Mouse (Mus musculus): ENCODE measurements around the gene Npepps. TPM values are rescaled to one million over a fixed set of nuclear protein-coding genes. Genes with fewer than 3 reads are reported as not detected.

The Npepps gene
- polyA plus RNA-seq, 1 experiment from 2014 or later, result 18.6 TPM

- ATAC-seq (ENCODE audit: insufficient read depth), result no peak
- H3K4me3 ChIP-seq (replicated peaks), result no peak overlapping the region
- no peak overlapping the region for H3K4me2 ChIP-seq
- H3K9me3 ChIP-seq (replicated peaks), result no peaks in the 10 kb centered on the region
- H3K27ac ChIP-seq (replicated peaks), result no peak overlapping the region
- no peak overlapping the region for H3K9ac ChIP-seq
- H3K27me3 ChIP-seq, result no peaks in the 10 kb centered on the region
- no peaks in the 10 kb centered on the region for H3K4me1 ChIP-seq (replicated peaks)
- 84% methylated on average over 5 of the region's 5 CpGs for WGBS (ENCODE audit: insufficient replicate concordance)
- H3K36me3 ChIP-seq (replicated peaks), result peaks cover 64% of the 10 kb centered on the region
Observed at GRCm38 (mm10) chr11:97232436-97232835, 48.0 kb downstream of the Npepps start.

- Histone ChIP-seq H3K27ac (replicated peaks) (no peak overlapping the region), H3K9me3 (replicated peaks) (no peaks in the 10 kb centered on the region), H3K9ac (no peak overlapping the region), H3K36me3 (replicated peaks) (peaks cover 70% of the 10 kb centered on the region), H3K27me3 (no peaks in the 10 kb centered on the region), H3K4me3 (replicated peaks) (no peak overlapping the region), H3K4me2 (no peak overlapping the region), H3K4me1 (replicated peaks) (no peaks in the 10 kb centered on the region)
- 64% methylated on average over 2 of the region's 2 CpGs for WGBS (ENCODE audit: insufficient replicate concordance)
- no peak for ATAC-seq (ENCODE audit: insufficient read depth)
Observed at GRCm38 (mm10) chr11:97229396-97229795, 51.0 kb downstream of the Npepps start.

GRCm38 (mm10) chr11:97228985-97229384 is 51.5 kb downstream of the Npepps start:
- Histone ChIP-seq H3K4me3 (replicated peaks) (no peak overlapping the region), H3K27me3 (no peaks in the 10 kb centered on the region), H3K9me3 (replicated peaks) (no peaks in the 10 kb centered on the region), H3K36me3 (replicated peaks) (peaks cover 66% of the 10 kb centered on the region), H3K4me2 (no peak overlapping the region), H3K4me1 (replicated peaks) (no peaks in the 10 kb centered on the region), H3K9ac (no peak overlapping the region), H3K27ac (replicated peaks) (no peak overlapping the region)
- no peak for ATAC-seq (ENCODE audit: insufficient read depth)
- 73% methylated on average over 7 of the region's 7 CpGs for WGBS (ENCODE audit: insufficient replicate concordance)

- WGBS (ENCODE audit: insufficient replicate concordance), result 90% methylated on average over 1 of the region's 1 CpGs
- ATAC-seq (ENCODE audit: insufficient read depth), result no peak
- Histone ChIP-seq H3K9ac (no peak overlapping the region), H3K27me3 (no peaks in the 10 kb centered on the region), H3K4me2 (no peak overlapping the region), H3K4me1 (replicated peaks) (no peaks in the 10 kb centered on the region), H3K9me3 (replicated peaks) (no peaks in the 10 kb centered on the region), H3K27ac (replicated peaks) (no peak overlapping the region), H3K36me3 (replicated peaks) (peaks cover 73% of the 10 kb centered on the region), H3K4me3 (replicated peaks) (no peak overlapping the region)
Observed at GRCm38 (mm10) chr11:97226131-97226530, 54.3 kb downstream of the Npepps start.

- Histone ChIP-seq H3K9ac (no peak overlapping the region), H3K27ac (replicated peaks) (no peak overlapping the region), H3K4me2 (no peak overlapping the region), H3K9me3 (replicated peaks) (no peaks in the 10 kb centered on the region), H3K36me3 (replicated peaks) (peaks cover 67% of the 10 kb centered on the region), H3K27me3 (no peaks in the 10 kb centered on the region), H3K4me3 (replicated peaks) (no peak overlapping the region), H3K4me1 (replicated peaks) (no peaks in the 10 kb centered on the region)
- WGBS (ENCODE audit: insufficient replicate concordance), result 75% methylated on average over 3 of the region's 3 CpGs
- no peak for ATAC-seq (ENCODE audit: insufficient read depth)
Observed at GRCm38 (mm10) chr11:97223485-97223884, 57.0 kb downstream of the Npepps start.

- Histone ChIP-seq H3K4me3 (replicated peaks) (no peak overlapping the region), H3K9me3 (replicated peaks) (no peaks in the 10 kb centered on the region), H3K36me3 (replicated peaks) (peaks cover 71% of the 10 kb centered on the region), H3K27ac (replicated peaks) (no peak overlapping the region), H3K4me2 (no peak overlapping the region), H3K9ac (no peak overlapping the region), H3K27me3 (no peaks in the 10 kb centered on the region), H3K4me1 (replicated peaks) (no peaks in the 10 kb centered on the region)
- WGBS (ENCODE audit: insufficient replicate concordance), result 81% methylated on average over 2 of the region's 2 CpGs
- ATAC-seq (ENCODE audit: insufficient read depth), result no peak
Observed at GRCm38 (mm10) chr11:97221611-97222010, 58.8 kb downstream of the Npepps start.

- peaks cover 73% of the 10 kb centered on the region for H3K36me3 ChIP-seq (replicated peaks)
- no peaks in the 10 kb centered on the region for H3K9me3 ChIP-seq (replicated peaks)
- H3K27ac ChIP-seq (replicated peaks), result no peak overlapping the region
- H3K4me1 ChIP-seq (replicated peaks), result no peaks in the 10 kb centered on the region
- no peak for ATAC-seq (ENCODE audit: insufficient read depth)
- H3K9ac ChIP-seq, result no peak overlapping the region
- H3K4me2 ChIP-seq, result no peak overlapping the region
- WGBS (ENCODE audit: insufficient replicate concordance), result 67% methylated on average over 3 of the region's 3 CpGs
- H3K4me3 ChIP-seq (replicated peaks), result no peak overlapping the region
- no peaks in the 10 kb centered on the region for H3K27me3 ChIP-seq
Observed at GRCm38 (mm10) chr11:97220211-97220610, 60.2 kb downstream of the Npepps start.

- Histone ChIP-seq H3K9ac (no peak overlapping the region), H3K9me3 (replicated peaks) (no peaks in the 10 kb centered on the region), H3K36me3 (replicated peaks) (peaks cover 82% of the 10 kb centered on the region), H3K4me1 (replicated peaks) (peaks cover 13% of the 10 kb centered on the region; the same call in 1 of the 2 replicates), H3K27ac (replicated peaks) (no peak overlapping the region), H3K4me2 (no peak overlapping the region), H3K27me3 (no peaks in the 10 kb centered on the region), H3K4me3 (replicated peaks) (no peak overlapping the region)
- no peak for ATAC-seq (ENCODE audit: insufficient read depth)
- WGBS (ENCODE audit: insufficient replicate concordance), result 77% methylated on average over 5 of the region's 5 CpGs
Observed at GRCm38 (mm10) chr11:97214411-97214810, 66.0 kb downstream of the Npepps start.

GRCm38 (mm10) chr11:97210728-97211400 is 69.6 kb downstream of the Npepps start:
- Histone ChIP-seq H3K9ac (no peak overlapping the region), H3K27me3 (no peaks in the 10 kb centered on the region), H3K9me3 (replicated peaks) (no peaks in the 10 kb centered on the region), H3K36me3 (replicated peaks) (peaks cover 67% of the 10 kb centered on the region), H3K4me1 (replicated peaks) (peaks cover 18% of the 10 kb centered on the region), H3K4me2 (no peak overlapping the region), H3K4me3 (replicated peaks) (no peak overlapping the region), H3K27ac (replicated peaks) (peak overlapping the region; percentile 56)
- ATAC-seq (ENCODE audit: insufficient read depth), result peak; percentile 51
- 69% methylated on average over 9 of the region's 9 CpGs for WGBS (ENCODE audit: insufficient replicate concordance)

GRCm38 (mm10) chr11:97207011-97207422 is 73.4 kb downstream of the Npepps start:
- 76% methylated on average over 8 of the region's 8 CpGs for WGBS (ENCODE audit: insufficient replicate concordance)
- Histone ChIP-seq H3K27ac (replicated peaks) (no peak overlapping the region), H3K4me1 (replicated peaks) (peaks cover 18% of the 10 kb centered on the region), H3K4me3 (replicated peaks) (no peak overlapping the region), H3K27me3 (no peaks in the 10 kb centered on the region), H3K4me2 (no peak overlapping the region), H3K9ac (no peak overlapping the region), H3K9me3 (replicated peaks) (no peaks in the 10 kb centered on the region), H3K36me3 (replicated peaks) (peaks cover 33% of the 10 kb centered on the region)
- no peak for ATAC-seq (ENCODE audit: insufficient read depth)

- Histone ChIP-seq H3K4me1 (replicated peaks) (no peaks in the 10 kb centered on the region; the same call in 1 of the 2 replicates), H3K9ac (no peak overlapping the region)
- ATAC-seq (ENCODE audit: insufficient read depth), result no peak
Observed at GRCm38 (mm10) chr11:97199519-97199918, 80.9 kb downstream of the Npepps start.

GRCm38 (mm10) chr11:97198601-97199000 is 81.8 kb downstream of the Npepps start:
- no peak overlapping the region for H3K4me2 ChIP-seq

More at GRCm38 (mm10) chr11:97199519-97199918, 80.9 kb downstream of the Npepps start:
- no peaks in the 10 kb centered on the region for H3K9me3 ChIP-seq (replicated peaks)
- no peak overlapping the region for H3K4me3 ChIP-seq (replicated peaks)
- no peaks in the 10 kb centered on the region for H3K36me3 ChIP-seq (replicated peaks)
- WGBS (ENCODE audit: insufficient replicate concordance), result 60% methylated on average over 6 of the region's 6 CpGs
- H3K27me3 ChIP-seq, result no peaks in the 10 kb centered on the region
- H3K27ac ChIP-seq (replicated peaks), result no peak overlapping the region
- H3K4me2 ChIP-seq, result no peak overlapping the region

More at GRCm38 (mm10) chr11:97198601-97199000, 81.8 kb downstream of the Npepps start:
- no peak overlapping the region for H3K9ac ChIP-seq
- H3K36me3 ChIP-seq (replicated peaks), result no peaks in the 10 kb centered on the region
- no peaks in the 10 kb centered on the region for H3K27me3 ChIP-seq
- H3K27ac ChIP-seq (replicated peaks), result no peak overlapping the region
- H3K4me1 ChIP-seq (replicated peaks), result no peaks in the 10 kb centered on the region; the same call in 1 of the 2 replicates
- no peak overlapping the region for H3K4me3 ChIP-seq (replicated peaks)
- H3K9me3 ChIP-seq (replicated peaks), result no peaks in the 10 kb centered on the region
- ATAC-seq (ENCODE audit: insufficient read depth), result no peak
- 10% methylated on average over 5 of the region's 5 CpGs for WGBS (ENCODE audit: insufficient replicate concordance)
